Mouse (Mus musculus) retina, embryonic 14.5 days (tissue): ENCODE data around the gene Gm13278.
"Not testable (repeated sequence)": the region's sequence is repeated elsewhere in the genome, so short reads cannot be mapped to it uniquely, and the experiment has no call there.

Source experiments
- DNase-seq: peaks from one replicate; pipeline ENCODE4 v3.0.0-alpha.2; 2015; ENCODE audit warnings: low spot score

Gene Gm13278

DNA sequence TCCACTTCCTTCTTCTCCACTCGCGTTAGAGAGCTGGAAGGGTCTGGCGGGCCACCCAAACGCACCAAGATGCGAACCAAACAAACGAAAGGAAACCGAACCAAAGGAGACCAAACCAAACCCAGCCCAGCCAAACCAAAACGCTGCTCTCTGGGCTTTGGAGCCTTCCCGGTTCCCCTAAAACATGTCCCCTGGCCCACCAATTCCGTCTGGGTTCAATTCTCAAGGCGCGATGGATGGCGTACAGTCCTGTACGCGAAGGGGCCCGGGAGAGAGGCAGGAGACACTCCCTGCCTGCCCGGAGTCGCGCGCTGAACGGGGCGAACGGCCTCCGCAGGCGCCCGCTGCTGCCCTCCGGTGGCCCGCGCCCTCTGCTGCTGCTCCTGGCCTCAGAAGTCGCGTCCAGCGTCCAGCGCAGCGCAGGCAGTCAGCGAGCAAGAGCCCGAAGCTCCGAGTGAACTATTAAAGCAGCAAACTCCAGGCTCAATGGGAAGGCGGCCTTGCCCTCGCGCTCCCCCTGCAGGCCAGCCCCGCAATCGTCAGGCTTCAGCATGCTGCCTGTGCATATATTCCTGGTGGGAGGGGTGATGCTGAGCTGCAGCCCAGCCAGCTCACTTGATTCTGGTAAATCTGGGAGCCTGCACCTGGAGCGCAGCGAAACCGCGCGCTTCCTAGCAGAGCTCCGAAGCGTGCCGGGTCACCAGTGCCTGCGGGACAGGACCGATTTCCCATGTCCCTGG, 2.8 kb downstream of the Gm13278 start, which contains the start of gene Gm13275:
Gm13275 (plus strand) TSS at position 552 of the 740 bp plus-strand sequence.
- not testable (repeated sequence) for DNase-seq

DNA sequence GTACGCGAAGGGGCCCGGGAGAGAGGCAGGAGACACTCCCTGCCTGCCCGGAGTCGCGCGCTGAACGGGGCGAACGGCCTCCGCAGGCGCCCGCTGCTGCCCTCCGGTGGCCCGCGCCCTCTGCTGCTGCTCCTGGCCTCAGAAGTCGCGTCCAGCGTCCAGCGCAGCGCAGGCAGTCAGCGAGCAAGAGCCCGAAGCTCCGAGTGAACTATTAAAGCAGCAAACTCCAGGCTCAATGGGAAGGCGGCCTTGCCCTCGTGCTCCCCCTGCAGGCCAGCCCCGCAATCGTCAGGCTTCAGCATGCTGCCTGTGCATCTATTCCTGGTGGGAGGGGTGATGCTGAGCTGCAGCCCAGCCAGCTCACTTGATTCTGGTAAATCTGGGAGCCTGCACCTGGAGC, 5.7 kb downstream of the Gm13278 start, which contains the start of gene Gm13279:
Gm13279 (plus strand) TSS at position 301 of the 400 bp plus-strand sequence.
- DNase-seq, result not testable (repeated sequence)

DNA sequence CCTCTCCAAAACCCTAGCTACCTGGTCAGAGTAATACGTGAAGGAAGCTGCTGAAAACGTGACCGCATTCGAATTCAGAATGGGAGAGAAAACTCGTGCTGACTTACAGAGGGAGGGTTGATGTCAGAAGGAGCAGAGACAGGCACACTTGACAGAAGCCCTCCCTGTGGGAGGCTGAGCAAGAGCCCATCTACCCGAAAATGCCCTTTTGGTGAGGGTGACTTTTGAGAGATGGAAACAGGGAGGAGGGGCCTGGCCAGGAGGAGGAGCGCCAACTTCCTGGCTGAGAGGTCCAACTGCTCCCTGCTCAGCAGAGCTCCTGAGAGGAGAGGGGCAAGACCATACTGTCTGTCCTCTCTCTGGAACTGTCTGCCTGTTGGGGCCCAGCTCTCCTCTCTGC, 8.0 kb downstream of the Gm13278 start, which contains the start of gene Gm13285:
Gm13285 (plus strand) TSS at position 301 of the 400 bp plus-strand sequence.
- DNase-seq, result not testable (repeated sequence)

- not testable (repeated sequence) for DNase-seq
Observed at GRCm38 (mm10) chr4:88802954-88803353, 11.6 kb downstream of the Gm13278 start, which contains the start of gene Gm13287. Gene Gm13287 (plus strand): TSS chr4:88803254.

GRCm38 (mm10) chr4:88805231-88805630, 13.9 kb downstream of the Gm13278 start, which contains the start of gene Gm13288:
Gene Gm13288 (plus strand): TSS chr4:88805531.
- DNase-seq, result not testable (repeated sequence)

- DNase-seq, result not testable (repeated sequence)
Observed at GRCm38 (mm10) chr4:88805761-88806160, 14.4 kb downstream of the Gm13278 start.

- no peak for DNase-seq
Observed at GRCm38 (mm10) chr4:88815928-88816327, 24.6 kb downstream of the Gm13278 start, which contains the start of gene Ifna7. Gene Ifna7 (plus strand): TSS chr4:88816228.

DNA sequence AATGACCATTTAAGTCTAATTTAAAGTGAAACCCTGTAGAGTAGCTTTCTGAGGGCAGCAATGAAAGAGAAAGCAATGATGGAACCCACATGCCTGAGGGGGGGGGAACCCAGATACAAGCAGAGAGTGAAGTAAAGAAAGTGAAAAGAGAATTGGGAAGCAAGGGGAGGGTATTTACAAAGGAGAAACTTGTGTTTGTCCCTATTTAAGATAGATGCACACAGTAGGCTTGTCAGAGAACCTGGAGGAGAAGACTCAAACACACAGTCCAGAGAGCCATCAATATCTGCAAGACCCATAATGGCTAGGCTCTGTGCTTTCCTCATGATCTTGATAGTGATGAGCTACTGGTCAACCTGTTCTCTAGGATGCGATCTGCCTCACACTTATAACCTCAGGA, 28.3 kb downstream of the Gm13278 start, which contains the start of gene Ifna11:
Ifna11 (plus strand) TSS at position 301 of the 400 bp plus-strand sequence.
- DNase-seq, result no peak

GRCm38 (mm10) chr4:88822995-88823394, 31.6 kb downstream of the Gm13278 start:
- DNase-seq, result peak; percentile 48

- DNase-seq, result not testable (repeated sequence)
Observed at GRCm38 (mm10) chr4:88827116-88827515, 35.8 kb downstream of the Gm13278 start, which contains the start of gene Ifna6. Gene Ifna6 (plus strand): TSS chr4:88827416.

DNA sequence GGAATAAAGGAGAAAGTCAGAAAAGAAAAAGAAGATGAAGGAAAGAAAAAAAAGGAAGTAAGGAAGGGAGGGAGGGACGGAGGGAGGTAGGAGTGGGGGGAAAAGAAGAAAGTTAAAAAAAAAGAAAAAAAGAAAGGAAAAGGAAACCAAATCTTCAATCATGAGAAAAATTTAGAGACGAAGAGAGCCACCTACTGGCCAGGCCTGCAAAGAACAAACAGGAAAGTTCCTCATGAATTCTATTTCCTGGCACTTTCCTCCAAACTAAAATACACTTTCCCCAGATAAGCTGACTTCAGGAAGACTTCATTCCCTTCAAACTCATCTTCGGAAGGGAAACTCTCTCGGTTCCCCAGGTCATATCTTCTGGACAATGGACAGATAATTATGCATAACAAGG, 39.2 kb downstream of the Gm13278 start:
- DNase-seq, result peak; percentile 42

- not testable (repeated sequence) for DNase-seq
Observed at GRCm38 (mm10) chr4:88835225-88835624, 43.9 kb downstream of the Gm13278 start, which contains the start of gene Ifna5. Gene Ifna5 (plus strand): TSS chr4:88835525.

DNA sequence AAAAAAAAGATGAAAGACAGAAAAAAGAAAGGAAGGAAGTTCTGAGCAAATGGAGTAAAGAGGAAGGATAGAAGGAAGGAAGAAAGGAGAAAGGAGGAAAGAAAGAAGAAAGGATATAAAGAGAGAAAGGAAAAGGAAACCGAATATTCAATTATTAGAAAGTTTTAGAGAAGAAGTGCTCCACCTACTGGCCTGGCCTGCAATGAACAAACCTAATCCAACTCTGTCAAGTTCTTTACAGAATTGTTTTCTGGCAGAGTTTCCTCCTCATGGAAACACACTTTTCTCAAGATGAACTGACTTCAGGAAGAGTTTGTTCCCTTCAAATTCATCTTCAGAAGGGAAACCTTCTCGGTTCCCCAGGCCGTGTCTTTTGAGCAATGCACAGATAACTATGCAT, 47.5 kb downstream of the Gm13278 start:
- DNase-seq, result peak; percentile 60

- DNase-seq, result no peak
Observed at GRCm38 (mm10) chr4:88840058-88840457, 48.7 kb downstream of the Gm13278 start.

DNA sequence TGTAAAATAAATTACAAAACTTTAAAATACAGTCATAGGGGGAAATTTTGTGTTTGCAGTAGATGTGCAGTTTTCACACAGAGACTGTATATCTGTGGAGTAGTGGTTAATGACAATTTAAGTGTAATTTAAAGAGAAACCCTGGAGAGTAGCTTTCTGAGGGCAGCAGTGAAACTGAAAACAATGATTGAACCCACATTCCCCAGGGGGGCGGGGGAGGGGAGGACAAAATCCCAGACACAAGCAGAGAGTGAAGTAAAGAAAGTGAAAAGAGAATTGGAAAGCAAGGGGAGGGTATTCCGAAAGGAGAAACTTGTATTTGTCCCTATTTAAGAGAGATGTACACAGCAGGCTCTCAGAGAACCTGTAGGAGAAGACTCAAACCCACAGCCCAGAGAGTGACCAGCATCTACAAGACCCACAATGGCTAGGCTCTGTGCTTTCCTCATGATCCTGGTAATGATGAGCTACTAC, 50.1 kb downstream of the Gm13278 start, which contains the start of gene Ifna4:
Ifna4 (plus strand) TSS at position 424 of the 474 bp plus-strand sequence.
- DNase-seq, result no peak
